Mouse (Mus musculus) erythroblast, adult 5-6 weeks (primary cell): Measurements from ENCODE around the gene Gucy2d. TPM values are rescaled to one million over a fixed set of nuclear protein-coding genes. Genes with fewer than 3 reads are reported as not detected.

ENCODE experiments used
- ATAC-seq: replicated peaks from 2 replicates; pipeline ENCODE4 v1.8.0; 2016; ENCODE audit warnings: moderate number of reproducible peaks, mild to moderate bottlenecking, moderate TSS enrichment, inconsistent platforms; ENCODE audit not compliant: poor library complexity, low FRiP score, severe bottlenecking
- total RNA-seq, 2 experiments: library from RNA; stranded (forward) in 1 of 2; stranded (reverse) in 1 of 2; fragments of 150-400 nt in 1 of 2; fragments of 200-764, 138-1000 nt in 1 of 2; gene quantifications; 2 replicates each; pipeline versions ENCODE4 v1.2.3 to v1.2.4; 2015 to 2017; ENCODE audit warnings: low replicate concordance in 2 of 2

The Gucy2d gene
- not detected in 2 replicates for total RNA-seq (2015; ENCODE audit: low replicate concordance)
- total RNA-seq (2017; ENCODE audit: low replicate concordance) = not detected in 2 replicates

DNA sequence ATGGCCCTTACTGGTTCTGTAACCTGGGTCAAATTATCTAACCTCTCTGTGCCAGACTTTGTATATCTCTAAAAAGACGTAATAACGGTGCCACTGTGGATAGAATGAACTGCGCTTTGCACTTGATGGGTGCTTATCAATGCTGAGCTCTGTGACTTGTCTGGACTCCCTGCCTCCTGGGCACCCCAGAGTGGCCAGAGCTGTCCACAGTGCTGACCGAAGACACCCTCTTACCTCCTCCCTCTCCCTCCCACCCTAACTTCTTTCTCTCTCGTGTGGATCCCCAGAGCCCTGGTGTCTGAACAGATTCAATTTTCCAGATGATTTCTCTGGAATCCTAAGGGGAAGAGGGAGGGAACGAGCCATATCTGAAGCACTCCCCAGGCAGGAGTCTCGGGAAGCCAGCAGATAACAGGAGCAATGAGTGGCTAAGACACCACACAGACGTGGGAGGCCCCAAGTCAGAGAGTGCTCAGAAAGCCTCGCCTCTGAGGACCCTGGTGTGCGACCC is at the start of gene Gucy2d:
Gene Gucy2d (plus strand): TSS at position 461 of the 511 bp plus-strand sequence.
- ATAC-seq = no peak

DNA sequence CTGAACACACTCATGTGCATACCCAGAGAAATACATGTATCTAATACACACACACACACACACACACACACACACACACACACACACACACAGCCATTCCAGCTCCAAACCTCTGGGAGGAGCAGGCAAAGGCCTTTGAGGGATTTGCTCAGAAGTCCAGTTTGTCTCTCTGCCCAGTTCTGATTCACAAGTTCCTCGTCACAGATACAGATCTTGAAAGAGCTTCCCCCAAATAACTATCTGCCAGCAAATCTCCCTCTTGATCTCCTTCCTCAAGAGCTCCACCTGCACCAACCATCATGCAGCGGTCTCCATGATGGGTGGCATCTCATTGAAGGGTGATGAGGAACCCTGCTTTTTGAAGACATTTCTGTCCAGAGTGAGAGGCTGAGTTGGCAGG is 49.7 kb upstream of the Gucy2d start:
- ATAC-seq = no peak

DNA sequence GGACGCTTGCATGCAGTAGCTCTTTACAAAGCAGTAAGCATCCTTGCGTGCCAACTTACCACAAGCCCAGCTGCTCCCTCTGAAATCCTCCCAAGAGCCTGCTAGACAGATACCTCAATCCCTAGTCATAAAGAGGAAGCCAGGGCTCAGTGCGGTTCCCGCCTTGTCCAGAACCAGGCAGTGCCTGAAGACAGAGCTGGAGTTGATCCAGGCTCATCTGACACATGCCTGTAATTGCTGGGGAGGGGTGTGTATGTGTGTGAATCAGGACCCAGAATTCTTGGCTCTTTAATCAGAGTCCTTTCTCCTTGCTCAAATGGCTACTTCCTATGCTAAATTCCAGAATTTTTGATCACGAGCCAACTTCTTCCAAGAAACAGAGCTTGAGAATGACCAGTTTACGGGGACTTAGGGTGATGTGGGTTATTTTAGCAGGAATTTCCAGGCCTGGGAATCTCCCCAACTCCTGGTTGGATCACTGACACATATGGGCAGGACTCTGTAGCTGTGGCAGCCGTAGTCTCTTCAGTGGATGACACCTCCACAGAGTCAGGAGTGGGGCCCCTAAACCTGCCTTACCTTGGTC is 48.8 kb upstream of the Gucy2d start:
- no peak for ATAC-seq

DNA sequence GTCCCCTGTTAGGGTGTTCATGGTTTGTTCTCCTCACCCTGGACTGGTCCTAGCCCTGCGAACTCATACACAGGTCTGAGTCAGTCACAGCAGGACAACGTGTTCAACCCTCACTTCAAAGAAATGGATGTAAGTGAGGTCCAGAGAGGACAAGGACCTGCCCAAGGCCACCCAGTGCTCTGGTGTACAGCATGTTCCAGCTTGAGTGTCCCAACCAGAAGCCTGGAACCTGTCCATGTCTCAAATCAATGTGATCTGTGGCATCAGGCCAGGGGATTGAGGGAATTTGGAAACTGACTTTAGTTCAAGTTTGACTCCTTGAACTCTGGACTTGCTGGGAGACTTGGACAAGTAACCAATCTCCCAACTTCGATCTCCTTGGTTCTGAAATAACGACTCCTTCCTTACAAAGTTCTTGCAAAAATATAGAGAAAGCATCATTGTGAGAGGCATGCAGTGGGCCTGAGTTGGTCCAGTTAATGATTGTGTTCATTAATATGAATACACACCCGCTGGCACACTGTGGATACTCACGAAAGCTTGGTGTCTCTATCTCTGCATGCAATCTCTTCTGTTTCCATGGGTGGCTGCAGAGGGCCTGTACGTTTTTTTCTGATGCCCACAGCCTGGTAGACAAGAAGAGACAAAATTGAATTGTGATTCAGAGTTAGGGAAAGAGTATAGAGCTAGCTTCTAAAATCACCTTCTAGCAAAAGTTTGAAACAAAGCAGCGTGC is 47.6 kb upstream of the Gucy2d start:
- ATAC-seq = no peak; the same call in 1 of the 2 replicates

DNA sequence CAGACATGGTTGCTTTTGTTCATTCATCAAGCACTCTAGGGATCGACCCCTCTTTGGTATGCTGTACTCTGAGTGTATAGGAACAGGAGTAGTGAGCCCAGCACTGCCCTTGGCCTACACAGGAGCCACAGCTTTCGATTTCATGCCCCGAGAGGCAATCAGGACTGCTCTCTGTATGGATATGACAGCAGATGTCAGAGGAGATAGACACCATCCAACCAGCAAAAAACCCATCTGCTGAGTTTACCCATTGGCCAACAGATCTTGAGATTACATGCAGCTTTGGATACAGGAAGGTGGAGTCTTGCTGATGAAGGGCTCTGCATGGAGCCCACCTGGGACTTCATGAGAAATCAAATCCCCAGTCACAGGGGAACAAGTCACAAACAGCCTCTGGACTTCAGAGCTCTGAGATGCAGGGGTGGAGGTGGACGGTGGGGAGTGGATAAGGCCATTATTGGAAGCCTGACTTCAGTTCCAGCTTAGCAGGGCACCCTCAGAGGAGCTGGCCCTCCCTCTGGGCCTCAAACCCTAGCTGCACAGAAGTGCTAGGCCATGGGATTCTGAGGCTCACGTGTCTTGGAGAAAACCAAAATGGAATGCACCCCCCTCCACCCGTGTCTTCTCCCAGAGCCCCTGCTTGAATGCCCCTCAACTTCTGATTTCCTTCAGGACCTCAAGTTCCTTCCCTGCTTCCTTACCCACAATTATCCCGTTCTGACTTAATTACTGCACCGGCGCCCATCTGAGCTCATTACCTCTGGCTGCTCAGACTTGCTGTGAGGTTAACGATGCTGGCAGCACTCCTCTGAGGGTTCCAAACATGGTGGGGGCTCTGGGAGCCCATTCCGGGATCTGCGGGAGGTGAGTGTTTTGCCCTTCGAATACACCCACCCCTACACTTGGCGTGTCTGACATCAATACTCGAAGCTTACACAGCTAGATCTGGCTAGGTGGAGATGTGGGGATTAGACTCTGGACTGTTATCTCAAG is 37.3 kb upstream of the Gucy2d start:
- no peak for ATAC-seq

DNA sequence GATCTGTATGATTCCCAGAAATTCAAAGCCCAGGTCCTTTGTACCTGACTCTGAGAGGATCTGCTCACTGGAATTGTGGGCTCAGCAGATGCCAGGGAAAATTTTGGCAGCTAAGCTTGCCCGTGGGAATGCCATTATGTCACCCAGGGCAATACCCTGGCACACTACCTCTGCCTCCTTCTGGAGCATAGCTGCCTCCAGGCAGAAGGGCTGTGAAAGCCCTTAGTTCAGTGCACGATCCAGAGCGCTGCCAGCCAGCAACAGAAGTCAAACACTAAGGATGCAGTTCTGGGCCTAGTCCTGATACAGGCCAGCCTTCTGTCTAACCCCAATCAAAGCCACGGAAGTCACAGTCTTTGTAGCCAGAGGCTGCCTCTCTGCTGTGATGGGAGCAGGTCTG is 36.2 kb upstream of the Gucy2d start:
- ATAC-seq = no peak

DNA sequence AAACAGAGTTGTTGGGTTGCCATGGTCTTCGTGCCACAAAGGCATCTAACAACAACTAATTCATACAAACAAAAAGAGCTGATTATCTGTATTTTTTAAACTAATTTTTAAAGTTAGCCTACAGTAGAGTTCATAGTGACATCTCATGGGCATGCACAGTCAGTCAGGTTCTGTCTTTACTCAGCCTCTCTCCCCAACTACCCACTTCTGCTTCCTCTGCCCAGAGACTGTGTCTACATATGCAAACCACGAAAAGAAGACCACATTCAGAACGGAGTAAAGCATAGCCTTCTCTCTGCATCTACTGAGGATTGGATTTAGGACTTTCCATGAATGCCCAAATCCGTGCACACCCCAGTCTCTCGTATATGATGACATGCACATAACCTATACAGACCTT is 32.6 kb upstream of the Gucy2d start:
- no peak for ATAC-seq

DNA sequence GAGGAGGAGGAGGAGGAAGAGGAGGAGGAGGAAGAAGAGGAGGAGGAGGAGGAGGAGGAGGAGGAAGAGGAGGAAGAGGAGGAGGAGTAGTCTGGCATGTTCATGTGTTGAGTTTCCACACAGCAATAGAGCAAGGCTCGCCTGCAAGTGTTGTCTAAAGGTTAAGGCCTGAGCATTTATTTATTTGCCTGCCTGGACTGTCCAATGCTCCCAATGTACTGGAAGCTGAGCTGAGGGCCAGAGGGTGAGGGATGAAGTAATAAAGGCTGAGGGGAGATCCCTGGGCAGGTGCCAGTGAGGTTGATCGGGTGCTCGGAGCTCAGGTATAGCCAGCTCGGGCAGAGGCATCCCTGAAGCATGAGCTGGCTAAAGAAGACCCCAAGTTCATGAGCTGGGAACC is 27.1 kb upstream of the Gucy2d start:
- ATAC-seq = no peak

DNA sequence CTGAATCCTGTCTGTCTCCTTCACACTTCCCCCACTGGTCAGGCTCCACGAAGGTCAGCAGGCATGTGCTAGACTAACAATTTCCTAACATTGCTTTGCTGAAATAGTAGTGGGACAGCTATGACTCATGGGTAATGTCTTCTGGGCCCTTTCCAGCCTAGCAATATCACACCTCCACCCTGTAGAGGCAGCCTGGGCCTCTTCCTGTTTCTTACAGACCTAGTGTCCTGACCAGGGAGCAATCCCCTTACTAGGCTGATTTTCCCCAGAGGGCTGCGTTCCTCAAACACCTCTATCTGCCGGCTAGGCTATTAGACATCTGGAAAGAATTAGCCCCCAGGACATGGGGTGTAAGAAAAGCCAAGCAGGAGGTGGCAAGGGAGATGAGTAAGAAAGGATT is 24.7 kb upstream of the Gucy2d start:
- ATAC-seq = no peak

DNA sequence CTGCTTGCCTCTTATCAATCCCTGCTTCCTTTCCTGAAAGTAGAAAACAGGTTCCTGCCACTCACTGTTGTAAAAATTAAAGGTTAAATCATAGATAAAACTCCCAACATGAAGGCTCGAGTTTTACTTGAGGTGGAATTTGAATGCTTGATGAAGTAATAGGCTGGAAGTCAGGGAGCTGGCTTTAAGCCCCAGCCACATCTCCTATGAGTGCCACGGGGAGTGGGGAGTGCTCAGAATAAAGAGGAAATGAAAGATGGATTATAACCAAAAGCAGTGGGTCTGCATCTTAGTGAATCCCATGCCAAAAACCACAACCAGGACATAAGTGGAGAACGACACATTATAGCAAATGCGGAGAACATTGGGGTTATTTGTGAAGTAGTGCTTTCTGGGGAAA is 24.2 kb upstream of the Gucy2d start:
- no peak for ATAC-seq

DNA sequence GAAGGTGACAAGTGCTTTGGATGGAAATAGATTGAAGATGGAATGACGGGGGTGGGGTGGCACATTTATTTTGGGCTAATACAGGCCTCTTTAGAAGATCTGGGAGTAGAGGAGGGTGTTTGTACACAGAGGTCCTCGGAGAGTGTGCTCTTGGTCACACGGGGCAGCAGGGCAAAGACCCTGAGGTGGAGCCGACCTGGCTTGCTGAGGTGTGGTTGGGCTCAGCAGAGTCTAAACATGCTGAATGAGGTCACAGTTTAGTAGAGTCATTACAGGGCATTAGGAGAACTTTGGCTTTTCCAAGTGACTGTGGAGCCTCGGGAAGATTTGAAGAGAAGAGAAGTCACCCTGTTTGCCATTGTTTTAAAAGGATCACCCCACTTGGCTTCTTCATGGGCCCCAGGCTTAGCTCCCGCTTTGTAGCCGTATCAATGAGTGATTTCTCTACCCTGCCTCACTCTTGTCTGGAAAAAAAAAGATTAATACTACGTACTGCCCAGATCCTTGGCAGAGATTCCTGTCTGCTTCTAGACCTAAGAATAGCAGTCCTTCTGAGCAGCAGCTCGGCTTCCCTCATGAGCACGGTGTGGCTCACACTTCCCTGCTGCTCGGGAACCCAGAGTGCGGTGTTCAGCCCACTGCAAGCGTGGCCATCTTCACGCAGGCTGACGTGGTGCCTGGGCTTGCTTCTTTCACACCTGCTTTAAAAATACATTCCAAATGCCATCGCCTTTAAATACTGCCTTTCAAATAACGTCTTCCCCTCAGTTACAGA is 22.0 kb upstream of the Gucy2d start:
- no peak for ATAC-seq

DNA sequence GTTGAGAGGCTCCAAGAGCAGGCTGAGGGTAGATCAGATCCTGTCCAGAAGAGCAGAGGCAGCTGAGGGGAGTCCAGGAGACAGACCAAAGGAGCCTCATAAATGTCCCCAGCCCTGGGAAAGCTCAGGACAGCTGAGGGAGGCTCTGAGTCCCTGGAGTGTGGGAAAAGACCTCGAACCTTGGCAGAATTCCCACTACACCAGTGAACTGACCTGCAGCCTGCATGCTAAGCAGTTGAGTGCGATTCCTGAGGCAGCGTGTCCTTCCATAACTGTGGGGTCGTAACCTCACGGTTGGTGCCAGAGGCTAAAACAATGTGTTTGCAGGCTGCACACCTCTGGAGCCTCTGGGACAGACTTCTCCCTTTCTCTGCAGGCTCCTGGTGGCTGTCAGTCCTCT is 20.9 kb upstream of the Gucy2d start:
- no peak for ATAC-seq

DNA sequence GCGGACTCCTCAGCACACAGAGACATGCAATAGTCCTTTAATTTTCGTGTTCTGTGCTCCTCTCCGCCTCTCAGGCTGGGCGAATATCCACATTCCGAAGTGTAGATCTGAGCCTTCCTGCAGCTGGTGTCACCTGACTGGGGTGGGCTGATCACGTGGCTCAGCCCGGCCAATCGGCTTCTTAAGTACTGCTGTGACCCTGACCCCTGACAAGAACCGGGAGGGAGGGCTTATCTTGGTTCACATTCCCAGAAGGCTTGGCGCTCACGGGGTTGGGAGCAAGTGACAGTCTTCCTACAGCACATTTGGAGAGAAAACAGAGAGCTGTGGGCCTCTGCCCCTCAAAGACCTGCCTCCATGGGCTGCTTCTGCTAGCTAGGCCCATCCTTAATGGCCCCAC is 16.7 kb upstream of the Gucy2d start:
- ATAC-seq = no peak

DNA sequence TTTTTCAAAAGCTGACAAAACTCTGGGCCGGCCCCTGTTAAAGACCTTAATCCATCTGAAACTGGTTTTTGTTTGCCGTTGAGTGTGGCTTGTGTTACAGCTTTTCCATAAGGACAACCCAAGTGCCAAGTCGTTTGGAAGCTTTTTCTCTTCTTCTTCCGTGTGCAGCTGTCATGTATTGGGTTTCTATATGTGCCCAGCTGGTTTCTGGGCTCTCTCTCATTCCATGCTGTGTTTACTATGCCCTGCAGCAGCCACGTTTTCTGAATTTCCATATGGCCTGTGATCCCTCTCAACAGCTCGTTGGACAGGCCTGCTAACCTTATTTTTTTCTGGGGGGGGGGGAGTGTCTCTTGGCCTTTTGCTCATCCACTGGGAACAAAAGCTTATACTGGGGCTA is 15.8 kb upstream of the Gucy2d start:
- ATAC-seq = no peak

DNA sequence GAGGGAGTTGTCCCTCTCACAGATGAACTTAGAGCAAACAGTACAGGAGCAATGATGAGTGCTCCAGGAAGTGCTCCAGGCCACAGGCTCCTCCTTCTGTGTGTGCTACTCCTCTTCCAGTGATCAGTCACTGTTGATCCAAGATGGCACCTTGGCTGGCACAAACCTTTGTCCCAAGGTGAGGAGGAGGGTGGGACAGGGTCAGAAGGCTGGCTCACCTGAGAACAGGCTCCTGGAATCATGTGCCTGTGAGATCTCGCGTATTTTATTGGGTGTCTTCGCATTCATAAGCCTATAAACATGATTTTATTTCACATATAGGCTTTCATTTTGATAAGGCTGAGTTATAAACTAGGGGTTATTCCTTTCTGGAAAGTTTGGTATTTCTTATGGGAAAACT is 14.7 kb upstream of the Gucy2d start:
- ATAC-seq = no peak

DNA sequence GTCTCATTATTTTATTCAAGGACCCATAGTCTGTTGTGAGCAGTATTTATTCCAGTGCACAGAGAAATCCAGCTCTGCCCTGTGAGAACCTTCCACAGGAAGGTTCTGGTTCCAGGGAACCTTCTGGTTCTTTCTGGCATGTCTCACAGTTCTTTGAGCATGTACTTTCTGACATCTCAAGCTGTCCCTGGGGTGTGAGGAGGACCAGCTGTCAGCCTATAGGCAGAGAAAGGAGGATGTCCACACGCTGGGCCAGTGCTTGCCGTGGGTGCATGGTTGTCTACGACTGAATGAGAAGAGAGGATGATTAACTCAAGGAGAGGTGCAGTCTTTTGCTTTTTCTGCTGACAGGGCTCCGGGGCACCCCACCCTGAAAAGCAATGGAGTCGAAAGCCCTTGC is 13.6 kb upstream of the Gucy2d start:
- ATAC-seq = no peak

DNA sequence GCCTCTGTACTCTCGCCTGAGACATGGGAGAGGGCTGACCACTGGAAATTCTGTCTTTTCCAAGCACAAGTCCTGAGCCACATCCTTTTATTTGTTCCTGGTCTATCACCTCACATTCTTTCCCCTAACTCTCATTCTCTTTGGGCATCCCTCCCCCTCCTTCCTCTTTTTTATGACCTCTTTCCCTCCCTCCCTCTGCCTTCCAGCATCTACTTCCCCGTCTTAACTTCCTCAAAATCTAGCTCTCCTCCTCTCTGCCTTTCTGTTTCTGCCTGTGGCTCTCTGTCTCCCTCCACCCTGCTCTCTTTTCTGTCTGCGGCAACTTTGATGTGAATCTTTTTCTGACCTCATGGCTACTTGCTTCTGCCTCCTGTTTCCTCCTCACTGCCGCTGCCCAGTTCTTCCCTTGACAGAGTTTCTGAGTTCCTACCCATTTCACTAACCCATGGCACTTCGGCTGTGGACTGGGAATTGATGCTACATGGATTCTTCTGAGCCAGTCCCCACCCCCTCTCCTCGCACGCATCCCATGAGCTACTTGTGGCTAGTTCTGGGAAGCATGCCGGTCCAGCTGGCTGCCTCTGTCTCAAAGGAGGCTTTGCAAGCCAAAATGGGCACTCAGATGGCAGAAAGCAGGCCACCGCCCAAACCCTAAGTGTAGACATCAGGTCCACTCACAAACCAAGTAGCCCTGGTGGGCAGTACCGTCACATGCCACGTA is 12.9 kb upstream of the Gucy2d start:
- no peak for ATAC-seq

DNA sequence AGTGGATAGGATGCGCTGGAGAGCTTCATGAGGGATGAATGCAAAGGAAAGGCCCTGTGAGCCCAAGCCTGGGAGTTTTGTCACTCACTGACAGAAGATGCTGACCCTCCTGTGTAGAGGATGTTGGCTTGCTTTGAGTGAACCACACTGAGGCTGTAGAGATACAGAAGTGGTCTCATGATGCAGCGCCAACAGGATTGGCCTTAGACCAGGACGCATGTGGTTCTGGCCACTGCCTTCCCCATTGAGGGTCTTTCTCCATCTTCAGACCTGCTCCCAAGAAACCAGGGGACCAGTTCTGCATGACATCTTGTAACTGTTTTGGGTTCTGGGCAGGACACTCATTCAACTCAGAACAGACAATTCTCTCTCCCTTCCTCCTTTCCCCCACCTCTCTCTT is 10.6 kb upstream of the Gucy2d start:
- no peak for ATAC-seq

DNA sequence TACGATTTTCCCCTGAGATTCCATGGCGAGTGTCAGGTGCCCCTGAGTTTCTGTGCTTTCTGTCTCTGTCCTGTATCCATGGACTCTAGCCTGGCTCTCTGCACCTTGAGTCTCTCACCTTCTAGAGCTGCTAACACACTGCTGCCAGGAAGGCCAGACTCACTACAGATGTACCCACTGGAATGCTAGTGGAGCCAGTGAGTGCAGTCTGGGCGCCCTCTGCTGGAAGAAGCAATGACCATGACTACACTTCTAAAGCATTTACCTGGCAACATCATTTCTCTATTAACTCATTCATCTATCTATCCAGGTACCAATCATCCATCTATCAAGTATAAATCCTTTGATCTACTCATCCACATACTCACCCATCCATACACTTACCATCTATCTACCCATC is 9.4 kb upstream of the Gucy2d start:
- no peak for ATAC-seq
